Mouse (Mus musculus): ENCODE data around the gene Fstl3.

DNA sequence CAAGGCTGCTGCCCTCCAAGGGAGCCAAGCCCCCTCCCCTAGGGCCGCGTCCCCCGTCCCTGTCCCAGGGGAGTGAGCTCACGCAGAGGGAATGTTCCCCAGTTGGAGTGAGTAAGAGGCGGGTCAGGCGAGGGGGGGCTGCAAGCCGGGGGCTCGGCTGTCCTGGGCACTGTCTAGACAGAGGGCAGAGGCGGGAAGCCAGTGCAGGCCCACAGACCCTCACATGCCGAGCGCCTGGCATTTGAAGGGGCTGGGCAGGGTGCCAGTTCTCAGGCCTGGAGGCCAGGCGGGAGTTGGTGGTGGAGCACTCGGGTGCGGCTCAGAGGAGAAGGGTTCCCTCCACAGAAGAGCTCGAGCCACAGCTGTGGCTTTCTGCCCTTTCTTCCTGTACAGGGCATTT is 934 bp downstream of the Fstl3 start:
- TF ChIP-seq CTCF (IDR thresholded peaks at IDR 0.05; ENCODE audit: low read depth): no peak
- no peak for TF ChIP-seq EP300 (IDR thresholded peaks at IDR 0.05; ENCODE audit: low read depth)

All from heart, postnatal 0 days (tissue).